Mouse (Mus musculus): ENCODE results near the gene Tlx3. TPM values are rescaled to one million over a fixed set of nuclear protein-coding genes. Genes with fewer than 3 reads are reported as not detected.

The Tlx3 gene
- polyA plus RNA-seq, 1 experiment from 2014 or later: 9.1 TPM

DNA sequence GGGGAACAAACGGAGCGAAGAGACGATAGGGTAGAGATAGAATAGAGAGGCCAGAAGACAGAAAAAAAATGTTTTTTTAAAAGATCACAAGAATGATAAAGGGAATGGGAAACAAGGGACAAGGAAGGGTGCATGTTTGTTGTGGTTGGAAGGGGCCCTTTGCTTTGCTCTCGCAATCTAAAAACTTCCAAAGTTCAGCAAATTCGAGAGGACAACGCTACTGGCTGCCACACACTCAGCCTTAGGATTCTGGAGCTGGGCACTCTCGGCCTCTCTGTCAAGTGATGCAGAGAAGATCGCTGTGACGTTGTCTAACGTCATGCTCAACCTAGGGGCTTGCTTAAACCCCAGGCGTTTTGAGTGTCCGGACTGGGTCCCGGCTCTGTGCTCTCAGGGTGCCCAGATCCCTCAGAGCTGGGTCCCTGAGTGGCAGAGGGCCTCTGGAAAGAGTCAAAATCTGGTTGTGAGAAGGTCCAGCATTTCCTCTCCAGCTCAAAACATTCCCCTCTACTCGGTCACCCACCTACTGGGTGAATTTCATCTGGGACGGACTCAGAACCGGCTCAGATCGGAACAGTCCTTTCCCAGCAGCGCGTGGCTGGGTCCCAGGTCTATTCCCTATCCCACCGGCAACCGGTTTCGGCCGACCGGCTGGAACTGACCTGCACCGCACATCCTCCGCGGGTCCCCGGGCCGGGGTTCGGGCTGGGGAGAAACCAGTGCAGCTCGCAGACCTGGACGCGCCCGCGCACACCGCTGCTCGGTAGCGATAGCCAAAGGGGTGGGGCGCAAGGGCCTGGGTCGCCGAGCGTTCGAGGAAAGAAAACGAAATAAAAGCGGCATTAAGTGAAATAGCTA lies 3.3 kb downstream of the Tlx3 start:
- Histone ChIP-seq H3K4me3 (ENCODE audit: low read length) (peak overlapping the region; percentile 43), H3K27me3 (replicated peaks; ENCODE audit: control insufficient read depth, insufficient read depth, low read length) (peaks cover 49% of the 10 kb centered on the region), H3K9ac (ENCODE audit: low read depth, low read length) (peak overlapping the region; percentile 20), H3K4me1 (ENCODE audit: control insufficient read depth, insufficient read depth, low read depth, low read length) (peaks cover 9% of the 10 kb centered on the region), H3K4me2 (ENCODE audit: low read length) (peak overlapping the region; percentile 42), H3K27ac (ENCODE audit: low read depth, low read length) (peak overlapping the region; percentile 30), H3K9me3 (ENCODE audit: control insufficient read depth, low read length) (peaks cover 8% of the 10 kb centered on the region), H3K36me3 (ENCODE audit: control insufficient read depth, insufficient read depth, low read length) (no peaks in the 10 kb centered on the region)
- WGBS: 1% methylated on average over 45 of the region's 45 CpGs
- ATAC-seq: no peak

DNA sequence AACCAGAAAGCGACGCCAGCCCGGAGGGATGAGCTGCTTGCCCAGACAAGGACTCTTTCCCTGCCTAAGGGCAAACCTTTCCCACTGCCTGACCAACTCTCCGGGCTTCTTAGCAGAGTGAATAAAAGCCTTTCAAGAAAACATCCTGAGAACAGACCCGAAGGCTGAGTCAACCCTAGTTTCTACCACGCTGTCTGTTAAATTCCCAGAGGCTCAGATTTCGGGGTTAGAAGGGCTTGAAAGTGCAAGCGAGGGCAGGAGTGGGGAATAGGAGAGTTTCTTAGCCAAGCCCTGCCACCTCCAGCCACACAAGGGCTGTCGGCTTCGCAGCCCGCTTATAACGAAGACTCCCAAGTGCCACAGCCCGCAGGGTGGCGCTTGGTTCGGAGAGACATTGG lies 4.3 kb downstream of the Tlx3 start:
- WGBS: 4% methylated on average over 15 of the region's 15 CpGs
- Histone ChIP-seq H3K4me1 (ENCODE audit: control insufficient read depth, insufficient read depth, low read depth, low read length) (peaks cover 9% of the 10 kb centered on the region), H3K27ac (ENCODE audit: low read depth, low read length) (peak overlapping the region; percentile 2; the same call in 1 of the 2 replicates), H3K9me3 (ENCODE audit: control insufficient read depth, low read length) (peaks cover 8% of the 10 kb centered on the region), H3K27me3 (replicated peaks; ENCODE audit: control insufficient read depth, insufficient read depth, low read length) (peaks cover 50% of the 10 kb centered on the region), H3K4me3 (ENCODE audit: low read length) (peak overlapping the region; percentile 20), H3K36me3 (ENCODE audit: control insufficient read depth, insufficient read depth, low read length) (no peaks in the 10 kb centered on the region), H3K9ac (ENCODE audit: low read depth, low read length) (peak overlapping the region; percentile 4; the same call in 1 of the 2 replicates), H3K4me2 (ENCODE audit: low read length) (peak overlapping the region; percentile 42)
- no peak for ATAC-seq

DNA sequence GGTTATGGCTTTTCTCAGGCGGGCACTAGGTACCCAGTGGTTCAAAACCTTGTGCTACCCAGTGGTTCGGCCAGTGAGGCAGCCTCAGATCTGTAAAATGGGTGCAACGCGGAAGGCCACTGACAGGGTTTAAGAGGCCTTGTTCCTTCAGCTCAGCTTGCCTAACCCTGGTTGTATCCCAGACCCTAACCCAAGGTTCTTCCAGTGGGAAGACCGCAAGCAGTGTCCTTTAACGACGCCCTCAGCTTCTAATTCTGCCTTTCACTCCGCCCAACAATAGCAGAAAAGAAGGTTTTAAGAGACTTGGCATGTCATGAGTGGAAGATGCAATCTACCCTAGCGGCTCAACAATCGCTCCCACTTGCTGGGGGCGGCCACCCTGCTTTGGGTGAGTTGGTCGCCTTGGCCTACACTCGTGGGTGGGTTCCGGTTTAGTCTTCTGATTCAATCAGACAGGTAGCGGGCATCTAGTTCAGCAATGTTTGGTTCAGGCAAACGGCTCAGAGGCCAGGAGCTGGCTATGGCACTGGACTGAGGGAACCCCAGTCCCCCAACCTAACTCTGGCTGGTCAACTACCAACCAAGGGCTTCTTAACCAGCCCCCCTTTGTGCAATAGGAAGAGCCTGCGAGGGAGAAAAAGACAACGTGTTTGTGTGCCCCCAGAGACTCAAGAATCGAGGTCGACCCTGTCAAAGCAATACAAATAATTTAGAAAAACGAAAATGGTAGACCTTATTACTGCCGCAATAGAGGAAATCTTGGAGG lies 4.9 kb downstream of the Tlx3 start:
- Histone ChIP-seq H3K4me1 (ENCODE audit: control insufficient read depth, insufficient read depth, low read depth, low read length) (peaks cover 9% of the 10 kb centered on the region), H3K9me3 (ENCODE audit: control insufficient read depth, low read length) (peaks cover 8% of the 10 kb centered on the region), H3K36me3 (ENCODE audit: control insufficient read depth, insufficient read depth, low read length) (no peaks in the 10 kb centered on the region), H3K9ac (ENCODE audit: low read depth, low read length) (no peak overlapping the region), H3K4me3 (ENCODE audit: low read length) (peak overlapping the region; percentile 20), H3K27ac (ENCODE audit: low read depth, low read length) (peak overlapping the region; percentile 2; the same call in 1 of the 2 replicates), H3K27me3 (replicated peaks; ENCODE audit: control insufficient read depth, insufficient read depth, low read length) (peaks cover 55% of the 10 kb centered on the region), H3K4me2 (ENCODE audit: low read length) (peak overlapping the region; percentile 42)
- no peak for ATAC-seq
- WGBS: 19% methylated on average over 22 of the region's 22 CpGs

DNA sequence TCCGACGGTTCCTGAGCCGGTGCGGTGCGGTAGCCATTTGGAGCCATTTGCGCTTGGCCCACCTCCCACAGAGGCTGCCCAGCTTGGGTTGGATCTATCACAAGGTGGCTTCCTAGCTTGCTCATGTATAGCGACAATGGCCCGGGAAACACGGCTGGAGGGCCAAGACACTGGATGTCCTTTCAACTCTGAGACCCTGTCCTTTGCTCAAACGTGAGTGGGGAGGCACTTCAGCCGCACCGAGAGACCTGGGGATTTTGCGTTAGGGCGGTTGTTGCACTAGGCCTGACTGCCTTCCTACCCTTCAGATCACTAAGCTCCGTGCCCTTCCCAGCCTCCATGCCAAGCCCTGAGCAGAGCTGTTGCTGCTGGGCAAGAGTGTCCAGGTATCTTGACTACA lies 5.7 kb downstream of the Tlx3 start:
- ATAC-seq: no peak
- H3K4me3 ChIP-seq (ENCODE audit: low read length): 0 out of 2 replicates have a peak overlapping the region, but pooled peaks have one; percentile 4
- H3K27me3 ChIP-seq (replicated peaks; ENCODE audit: control insufficient read depth, insufficient read depth, low read length): peaks cover 52% of the 10 kb centered on the region
- H3K4me1 ChIP-seq (ENCODE audit: control insufficient read depth, insufficient read depth, low read depth, low read length): peaks cover 9% of the 10 kb centered on the region
- 11% methylated on average over 15 of the region's 15 CpGs for WGBS
- H3K4me2 ChIP-seq (ENCODE audit: low read length): peak overlapping the region; percentile 20
- no peaks in the 10 kb centered on the region for H3K36me3 ChIP-seq (ENCODE audit: control insufficient read depth, insufficient read depth, low read length)
- H3K9me3 ChIP-seq (ENCODE audit: control insufficient read depth, low read length): peaks cover 8% of the 10 kb centered on the region
- H3K27ac ChIP-seq (ENCODE audit: low read depth, low read length): peak overlapping the region; percentile 20; the same call in 1 of the 2 replicates
- no peak overlapping the region for H3K9ac ChIP-seq (ENCODE audit: low read depth, low read length)

DNA sequence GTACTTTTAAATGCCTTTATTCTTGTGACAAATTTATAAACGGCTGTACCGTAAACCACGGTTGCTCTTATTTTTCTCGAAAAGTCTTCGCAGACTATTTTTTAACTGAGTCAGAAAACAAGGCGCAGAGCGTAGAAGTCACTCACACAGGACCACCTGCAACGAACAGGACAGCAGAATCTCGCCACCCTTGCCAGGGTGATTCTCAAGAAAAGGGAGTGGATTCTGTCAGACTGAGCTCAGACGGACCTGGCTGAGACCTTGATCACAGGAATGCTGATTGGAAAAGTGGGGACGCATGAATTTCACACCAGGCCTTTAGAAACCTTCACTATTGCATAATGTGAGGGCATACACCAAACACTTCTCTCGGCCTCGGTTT lies 6.3 kb downstream of the Tlx3 start:
- Histone ChIP-seq H3K36me3 (ENCODE audit: control insufficient read depth, insufficient read depth, low read length) (no peaks in the 10 kb centered on the region), H3K4me2 (ENCODE audit: low read length) (no peak overlapping the region; the same call in 1 of the 2 replicates), H3K9ac (ENCODE audit: low read depth, low read length) (no peak overlapping the region), H3K27ac (ENCODE audit: low read depth, low read length) (no peak overlapping the region; the same call in 1 of the 2 replicates), H3K9me3 (ENCODE audit: control insufficient read depth, low read length) (peaks cover 8% of the 10 kb centered on the region), H3K4me1 (ENCODE audit: control insufficient read depth, insufficient read depth, low read depth, low read length) (peaks cover 9% of the 10 kb centered on the region), H3K4me3 (ENCODE audit: low read length) (no peak overlapping the region), H3K27me3 (replicated peaks; ENCODE audit: control insufficient read depth, insufficient read depth, low read length) (peaks cover 47% of the 10 kb centered on the region)
- no peak for ATAC-seq
- WGBS: 19% methylated on average over 13 of the region's 13 CpGs

DNA sequence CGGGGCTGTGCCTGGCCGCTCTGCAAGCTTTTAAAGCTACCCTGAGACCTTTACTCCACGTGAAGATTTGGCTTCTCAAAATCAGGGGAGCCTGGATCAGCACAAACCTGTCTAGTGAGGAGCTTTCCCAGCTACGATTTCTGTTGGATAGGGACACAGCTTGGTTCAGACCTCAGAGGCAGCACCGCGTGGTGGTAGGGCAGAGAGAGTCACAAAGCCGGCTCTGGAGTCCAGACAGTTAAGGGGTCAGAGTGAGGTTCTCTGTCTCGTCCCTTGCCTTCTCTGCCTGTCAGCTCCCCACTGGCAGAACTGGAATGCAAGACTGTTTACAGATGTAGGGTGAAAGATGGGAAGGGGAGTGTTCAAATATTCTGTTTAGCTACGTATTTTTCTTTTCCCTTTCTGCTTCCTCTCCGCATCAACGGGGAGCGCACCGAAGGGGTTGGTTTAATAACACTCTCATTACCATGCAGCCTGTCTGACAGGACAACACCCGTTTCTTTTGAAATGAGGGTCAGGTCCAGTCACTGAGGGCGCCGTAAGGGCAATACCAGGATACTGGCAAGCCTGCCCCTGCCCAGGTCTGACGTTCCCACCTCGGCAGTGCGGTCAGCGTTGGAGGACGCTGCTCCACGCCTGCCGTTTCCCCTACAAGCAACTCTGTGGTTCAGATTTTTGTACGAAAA lies 6.8 kb downstream of the Tlx3 start:
- no peak for ATAC-seq
- no peak overlapping the region for H3K4me3 ChIP-seq (ENCODE audit: low read length)

DNA sequence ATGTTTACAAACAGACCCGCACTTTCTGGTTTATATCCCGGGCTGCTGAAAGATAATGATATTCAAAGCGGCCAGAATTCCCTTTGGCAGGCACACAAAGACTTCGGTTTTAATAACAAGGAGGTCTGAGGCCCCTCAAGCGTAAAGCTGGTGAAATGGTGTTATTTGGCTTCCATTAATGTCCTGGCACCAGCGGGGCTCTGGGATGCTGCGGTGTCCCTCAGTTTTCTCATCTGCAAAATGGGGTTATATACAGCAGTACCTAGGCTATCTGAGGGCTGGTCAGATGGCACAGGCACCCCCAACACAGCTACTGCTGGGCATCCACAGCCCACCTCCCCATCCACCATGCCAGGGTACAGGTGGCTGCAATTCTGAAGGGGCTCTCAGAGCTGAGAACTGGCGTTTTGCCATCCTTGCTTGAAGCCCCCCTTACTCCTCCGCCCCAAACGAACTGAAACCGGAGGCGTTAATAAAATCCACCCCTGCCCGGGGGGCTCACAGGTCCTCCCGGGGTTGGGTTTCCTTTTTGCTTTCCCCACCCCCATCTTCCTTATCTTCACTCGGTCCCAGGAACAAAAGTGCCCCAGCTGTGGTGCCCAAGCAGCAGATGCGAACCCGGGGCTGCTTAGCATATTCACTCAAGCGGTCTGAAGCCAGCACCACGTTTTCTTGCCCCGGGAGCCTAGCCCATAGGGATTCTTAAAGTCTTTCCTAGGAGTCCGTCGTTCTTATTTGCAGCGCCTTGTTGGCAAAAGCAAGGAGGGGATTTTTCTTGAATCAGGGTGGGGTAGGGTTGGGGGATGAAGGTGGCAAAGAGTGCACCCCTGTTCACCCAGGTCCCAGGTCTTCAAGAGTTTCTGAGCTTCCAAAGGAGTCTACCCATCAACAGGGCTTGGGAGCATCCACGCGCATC lies 7.6 kb downstream of the Tlx3 start:
- Histone ChIP-seq H3K4me3 (ENCODE audit: low read length) (no peak overlapping the region), H3K36me3 (ENCODE audit: control insufficient read depth, insufficient read depth, low read length) (no peaks in the 10 kb centered on the region), H3K4me1 (ENCODE audit: control insufficient read depth, insufficient read depth, low read depth, low read length) (peaks cover 2% of the 10 kb centered on the region), H3K9me3 (ENCODE audit: control insufficient read depth, low read length) (peaks cover 8% of the 10 kb centered on the region), H3K27me3 (replicated peaks; ENCODE audit: control insufficient read depth, insufficient read depth, low read length) (peaks cover 54% of the 10 kb centered on the region), H3K27ac (ENCODE audit: low read depth, low read length) (no peak overlapping the region), H3K9ac (ENCODE audit: low read depth, low read length) (no peak overlapping the region; the same call in 1 of the 2 replicates), H3K4me2 (ENCODE audit: low read length) (peak overlapping the region; percentile 4; the same call in 1 of the 2 replicates)
- WGBS: 5% methylated on average over 25 of the region's 25 CpGs
- ATAC-seq: no peak

More for the DNA sequence above, 6.8 kb downstream of the Tlx3 start:
- Histone ChIP-seq H3K27me3 (replicated peaks; ENCODE audit: control insufficient read depth, insufficient read depth, low read length) (peaks cover 50% of the 10 kb centered on the region), H3K4me1 (ENCODE audit: control insufficient read depth, insufficient read depth, low read depth, low read length) (peaks cover 9% of the 10 kb centered on the region), H3K27ac (ENCODE audit: low read depth, low read length) (no peak overlapping the region), H3K4me2 (ENCODE audit: low read length) (peak overlapping the region; percentile 26; the same call in 1 of the 2 replicates), H3K36me3 (ENCODE audit: control insufficient read depth, insufficient read depth, low read length) (no peaks in the 10 kb centered on the region), H3K9me3 (ENCODE audit: control insufficient read depth, low read length) (peaks cover 8% of the 10 kb centered on the region), H3K9ac (ENCODE audit: low read depth, low read length) (no peak overlapping the region)
- WGBS: 4% methylated on average over 24 of the region's 24 CpGs

DNA sequence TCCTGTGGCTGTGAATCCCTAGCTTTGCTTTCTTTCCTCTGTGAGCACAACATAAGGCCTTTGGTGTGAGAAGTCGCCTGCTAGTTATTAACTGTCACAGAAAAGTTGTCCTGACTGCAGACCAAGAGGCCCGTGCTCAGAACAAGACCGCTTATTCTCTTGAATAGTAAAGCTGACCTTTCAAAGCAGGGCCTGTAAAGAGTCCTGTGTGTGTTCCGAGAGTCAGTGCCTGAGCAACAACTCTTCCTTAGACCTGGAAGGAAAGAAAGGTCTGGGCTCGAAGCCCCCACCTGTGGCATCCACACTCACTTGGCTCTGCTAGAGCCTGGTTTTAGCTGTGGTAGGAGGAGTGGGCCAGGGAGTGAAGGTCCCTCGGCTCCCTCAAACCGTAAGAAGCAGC lies 8.3 kb downstream of the Tlx3 start:
- H3K27ac ChIP-seq (ENCODE audit: low read depth, low read length): no peak overlapping the region
- no peak overlapping the region for H3K4me3 ChIP-seq (ENCODE audit: low read length)
- H3K36me3 ChIP-seq (ENCODE audit: control insufficient read depth, insufficient read depth, low read length): no peaks in the 10 kb centered on the region
- WGBS: 18% methylated on average over 7 of the region's 7 CpGs
- H3K27me3 ChIP-seq (replicated peaks; ENCODE audit: control insufficient read depth, insufficient read depth, low read length): peaks cover 58% of the 10 kb centered on the region
- H3K4me2 ChIP-seq (ENCODE audit: low read length): no peak overlapping the region
- H3K9ac ChIP-seq (ENCODE audit: low read depth, low read length): no peak overlapping the region
- ATAC-seq: no peak
- no peaks in the 10 kb centered on the region for H3K4me1 ChIP-seq (ENCODE audit: control insufficient read depth, insufficient read depth, low read depth, low read length)
- peaks cover 8% of the 10 kb centered on the region for H3K9me3 ChIP-seq (ENCODE audit: control insufficient read depth, low read length)
